Mouse (Mus musculus): ENCODE data around the gene Zfp428.
"Not testable (repeated sequence)": the region's sequence is repeated elsewhere in the genome, so short reads cannot be mapped to it uniquely, and the experiment has no call there.

Gene Zfp428

DNA sequence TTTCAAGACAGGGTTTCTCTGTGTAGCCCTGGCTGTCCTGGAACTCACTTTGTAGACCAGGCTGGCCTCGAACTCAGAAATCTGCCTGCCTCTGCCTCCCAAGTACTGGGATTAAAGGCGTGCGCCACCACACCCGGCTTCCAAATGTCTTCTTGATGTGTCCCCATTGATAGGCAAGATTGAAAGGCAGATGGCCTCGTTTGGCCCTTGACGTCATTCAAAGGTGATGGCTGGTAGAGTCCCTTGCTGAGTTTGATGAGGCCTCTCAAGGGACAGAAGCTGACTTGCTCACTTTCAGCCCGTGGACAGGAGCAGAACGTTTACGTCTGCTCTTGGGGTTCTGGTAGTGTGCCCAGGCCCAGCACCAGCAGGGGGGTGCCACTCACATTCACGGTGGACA lies 13.2 kb downstream of the Zfp428 start:
- DNase-seq (ENCODE audit: low spot score), result not testable (repeated sequence)

DNA sequence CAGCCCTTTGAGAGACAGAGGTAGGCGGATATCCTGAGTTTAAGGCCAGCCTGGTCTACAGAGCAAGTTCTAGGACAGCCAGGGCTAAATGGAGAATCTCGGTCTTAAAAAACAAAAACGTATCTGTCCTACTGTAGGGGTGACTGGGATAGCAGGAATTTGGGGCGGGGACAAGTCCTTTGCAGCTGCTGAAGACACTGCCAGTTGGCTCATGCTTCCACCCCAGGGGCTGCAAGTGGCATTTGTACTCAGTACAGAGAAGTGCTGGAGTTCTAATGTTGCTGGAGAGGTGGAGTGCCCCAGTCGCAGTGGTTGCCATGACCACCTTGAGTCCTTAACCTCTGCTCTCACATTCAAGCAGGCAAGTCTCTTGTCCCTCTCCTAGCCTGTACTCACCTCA lies 16.0 kb downstream of the Zfp428 start:
- DNase-seq (ENCODE audit: low spot score), result no peak

DNA sequence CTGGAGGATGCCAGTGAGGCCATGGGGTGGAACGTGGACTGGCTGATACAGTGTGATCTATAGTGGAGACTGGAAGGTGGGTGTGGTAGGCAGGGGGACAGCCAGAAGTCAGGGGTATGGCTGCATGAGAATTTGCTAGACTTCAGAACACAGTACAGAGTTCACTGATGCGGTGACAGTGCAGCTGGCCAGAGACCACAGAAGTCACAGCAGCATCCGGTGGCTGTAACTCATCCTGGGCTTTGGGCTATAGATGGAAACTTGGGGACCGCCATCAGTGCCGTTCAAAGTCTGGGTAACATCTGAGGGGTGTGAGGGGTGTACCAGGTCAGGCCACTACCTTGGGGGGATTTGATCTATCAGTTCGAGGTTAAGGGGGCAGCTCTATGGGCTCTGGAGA lies 16.9 kb downstream of the Zfp428 start:
- DNase-seq (ENCODE audit: low spot score), result no peak

DNA sequence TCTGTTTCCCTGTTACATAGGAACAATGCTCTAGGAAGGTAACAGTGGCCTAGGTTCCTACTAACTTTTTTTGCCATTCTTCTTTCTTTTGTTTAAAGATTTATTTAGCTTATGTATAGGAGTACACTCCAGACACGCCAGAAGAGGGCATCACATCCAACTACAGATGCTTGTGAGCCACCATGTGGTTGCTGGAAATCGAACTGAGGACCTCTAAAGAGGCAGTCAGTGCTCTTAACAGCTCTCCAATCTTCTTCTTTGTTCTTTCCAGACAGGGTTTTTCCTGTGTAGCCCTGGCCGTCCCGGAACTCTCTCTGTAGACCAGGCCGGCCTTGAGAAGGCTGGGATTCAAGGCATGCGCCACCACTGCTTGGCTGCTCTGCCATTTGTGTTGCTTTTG lies 18.2 kb downstream of the Zfp428 start:
- DNase-seq (ENCODE audit: low spot score), result no peak

DNA sequence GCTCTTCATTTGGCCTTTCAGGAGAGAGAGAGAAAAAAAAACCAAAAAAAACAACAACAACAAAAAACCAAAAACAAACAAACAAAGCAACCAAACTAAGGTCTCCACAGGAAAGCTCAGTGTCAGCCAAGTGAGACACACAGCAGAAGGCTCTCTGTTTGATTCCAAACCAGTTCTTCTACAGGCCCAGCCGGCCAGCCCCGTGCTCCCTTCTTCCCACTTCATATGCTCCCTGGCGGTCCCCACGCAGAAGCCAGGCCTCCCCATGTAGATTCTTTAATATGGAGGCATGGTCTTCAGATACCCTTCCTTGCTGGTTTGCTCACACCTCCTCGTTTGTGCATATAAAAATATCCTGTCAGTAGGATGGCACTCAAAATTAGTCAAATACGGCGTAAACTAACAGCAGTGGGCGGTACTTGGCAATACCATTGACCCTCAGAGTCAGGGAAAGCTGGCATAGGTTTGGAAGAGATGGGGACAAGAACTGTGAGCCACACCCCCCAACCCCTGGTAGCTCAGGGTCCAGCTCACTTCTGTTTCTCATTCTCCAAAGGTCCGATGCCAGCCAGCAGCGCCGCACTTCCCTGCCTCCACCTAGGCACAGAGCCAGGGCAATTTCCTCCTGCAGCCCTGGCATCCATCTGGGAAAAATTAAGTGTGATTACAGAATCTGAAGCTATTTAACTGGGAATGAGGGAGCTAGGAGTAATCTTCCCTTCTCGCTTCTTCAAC lies 19.0 kb downstream of the Zfp428 start:
- no peak for DNase-seq (ENCODE audit: low spot score)

DNA sequence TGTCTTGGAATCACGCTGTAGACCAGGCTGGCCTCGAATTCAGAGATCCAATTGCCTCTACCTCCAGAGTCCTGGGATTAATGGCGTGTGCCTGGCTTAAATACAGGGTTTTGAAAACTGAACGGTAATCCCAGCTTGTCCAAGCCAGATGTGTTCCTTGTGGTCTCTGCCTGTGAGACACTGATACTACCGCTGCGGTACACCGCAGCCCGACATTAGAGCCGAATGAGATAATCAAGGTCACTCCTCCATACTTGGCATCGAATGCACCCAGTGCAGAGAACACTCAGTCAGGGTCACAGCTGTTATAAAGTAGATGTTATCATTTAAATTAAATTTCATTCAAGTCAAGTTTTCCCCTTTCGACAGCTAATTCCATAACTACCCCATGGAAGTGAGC lies 22.1 kb downstream of the Zfp428 start:
- no peak for DNase-seq (ENCODE audit: low spot score)

DNA sequence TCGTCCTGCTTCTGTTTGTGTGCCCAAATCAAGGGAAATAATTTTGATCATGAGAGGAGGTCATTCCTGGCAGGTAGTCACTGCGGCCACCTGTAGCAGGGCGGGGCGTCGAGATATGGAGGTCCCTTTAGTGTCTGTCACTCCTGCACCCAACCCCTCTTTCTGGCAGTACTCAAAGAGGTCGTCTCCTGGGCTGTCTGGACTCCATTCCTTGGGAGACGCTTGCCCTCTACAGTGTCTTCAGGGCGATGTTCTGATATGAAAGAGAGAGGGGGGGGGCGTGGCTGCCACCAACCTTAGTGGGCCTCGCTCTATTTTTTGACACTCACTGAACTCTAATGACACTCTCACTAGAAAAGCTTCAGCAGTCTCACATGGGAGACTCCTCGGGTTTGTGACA lies 22.8 kb downstream of the Zfp428 start:
- no peak for DNase-seq (ENCODE audit: low spot score)

DNA sequence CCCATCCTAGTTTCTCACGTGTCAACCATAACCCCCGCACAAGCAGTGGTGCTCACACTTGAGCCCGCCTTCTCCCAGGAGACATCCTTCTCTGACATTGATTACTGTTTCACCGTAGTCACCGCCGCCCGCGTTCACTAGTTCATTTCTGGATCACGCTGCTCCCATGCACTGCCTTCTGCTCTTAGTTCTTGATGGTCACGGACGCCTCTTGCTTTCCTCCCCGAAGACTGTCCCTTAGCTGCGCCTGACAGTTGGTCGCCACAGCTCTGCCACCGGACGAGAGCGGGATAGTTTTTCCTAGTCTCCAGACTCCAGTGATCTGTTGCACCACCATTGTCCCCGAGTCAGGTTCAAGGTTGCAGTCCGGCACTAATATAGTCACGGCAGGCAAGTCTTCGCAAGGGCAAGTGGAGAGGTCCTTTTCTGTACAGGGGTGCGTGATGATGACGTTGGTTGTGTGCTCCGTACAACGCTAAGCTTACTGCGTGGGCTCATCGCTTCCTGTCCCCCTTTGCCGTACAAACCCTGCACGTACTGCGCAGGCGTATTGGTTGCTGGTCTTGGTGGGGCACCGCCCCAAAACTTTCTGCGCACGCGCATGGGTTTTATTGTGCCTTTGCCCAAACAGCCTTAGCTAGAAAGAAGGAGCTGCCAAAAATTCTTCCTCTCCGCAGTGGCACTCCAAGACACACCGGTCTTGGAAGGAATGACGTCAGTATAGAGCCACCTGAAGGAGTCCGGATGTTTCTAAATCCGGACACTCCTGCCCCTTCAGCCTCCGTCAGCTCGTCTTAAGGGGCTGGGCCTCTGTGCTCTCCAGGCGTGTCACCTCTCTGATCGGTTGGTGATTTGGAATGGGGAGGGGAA lies 23.5 kb downstream of the Zfp428 start, which contains the start of gene Irgq:
Gene Irgq (plus strand): TSS at position 628 of the 870 bp plus-strand sequence.
- peak; percentile 99 for DNase-seq (ENCODE audit: low spot score)

DNA sequence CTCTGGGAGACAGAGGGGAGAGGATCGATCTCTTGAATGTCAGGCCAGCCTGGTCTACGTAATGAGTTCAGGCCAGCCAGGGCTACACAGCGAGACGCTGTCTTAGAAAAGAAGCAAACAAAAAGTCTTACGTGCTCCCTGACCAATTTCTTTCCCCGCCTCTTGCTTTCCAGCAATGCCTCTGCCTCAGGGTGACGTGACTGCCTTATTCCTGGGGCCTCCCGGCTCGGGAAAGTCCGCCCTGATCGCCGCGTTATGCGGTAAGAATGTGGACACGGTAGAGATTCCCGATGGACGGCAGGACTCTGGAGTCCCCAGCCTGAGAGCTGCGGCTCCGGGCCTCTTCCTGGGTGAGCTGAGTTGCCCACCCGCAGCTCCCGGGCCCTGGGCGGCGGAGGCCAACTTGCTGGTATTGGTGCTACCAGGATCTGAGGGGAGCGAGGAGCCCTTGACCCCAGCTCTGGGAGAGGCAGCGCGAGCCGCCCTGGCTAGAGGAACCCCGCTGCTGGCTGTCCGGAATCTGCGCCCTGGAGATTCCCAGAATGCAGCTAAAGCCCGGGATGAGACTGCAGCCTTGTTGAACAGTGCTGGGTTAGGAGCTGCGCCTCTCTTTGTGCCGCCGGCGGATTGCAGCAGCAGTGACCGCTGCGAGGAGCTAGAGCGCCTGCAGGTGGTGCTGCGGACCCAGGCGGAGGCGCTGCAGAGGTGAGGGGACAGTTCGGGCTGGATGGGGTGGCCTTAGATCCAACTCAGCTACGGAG lies 24.6 kb downstream of the Zfp428 start:
- DNase-seq (ENCODE audit: low spot score), result peak; percentile 57

DNA sequence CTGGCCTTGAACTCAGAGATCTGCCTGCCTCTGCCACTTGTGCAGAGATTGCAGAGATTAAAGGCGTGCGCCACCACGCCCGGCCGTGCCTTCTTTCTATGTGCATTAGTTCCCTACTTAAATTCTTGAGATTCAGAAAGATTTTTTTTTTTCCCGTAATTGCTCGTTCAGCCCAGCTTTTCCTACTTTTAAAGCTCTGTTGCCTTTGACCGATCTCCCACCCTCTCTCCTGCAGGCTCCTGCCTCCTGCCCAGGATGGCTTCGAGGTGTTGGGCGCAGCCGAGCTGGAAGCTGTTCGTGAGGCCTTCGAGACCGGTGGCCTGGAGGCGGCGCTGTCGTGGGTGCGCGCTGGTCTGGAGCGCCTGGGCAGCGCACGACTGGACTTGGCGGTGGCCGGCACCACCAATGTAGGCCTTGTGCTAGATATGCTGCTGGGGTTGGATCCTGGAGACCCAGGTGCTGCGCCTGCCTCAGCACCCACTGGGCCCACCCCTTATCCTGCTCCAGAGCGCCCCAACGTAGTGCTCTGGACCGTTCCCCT lies 26.3 kb downstream of the Zfp428 start:
- DNase-seq (ENCODE audit: low spot score), result no peak

DNA sequence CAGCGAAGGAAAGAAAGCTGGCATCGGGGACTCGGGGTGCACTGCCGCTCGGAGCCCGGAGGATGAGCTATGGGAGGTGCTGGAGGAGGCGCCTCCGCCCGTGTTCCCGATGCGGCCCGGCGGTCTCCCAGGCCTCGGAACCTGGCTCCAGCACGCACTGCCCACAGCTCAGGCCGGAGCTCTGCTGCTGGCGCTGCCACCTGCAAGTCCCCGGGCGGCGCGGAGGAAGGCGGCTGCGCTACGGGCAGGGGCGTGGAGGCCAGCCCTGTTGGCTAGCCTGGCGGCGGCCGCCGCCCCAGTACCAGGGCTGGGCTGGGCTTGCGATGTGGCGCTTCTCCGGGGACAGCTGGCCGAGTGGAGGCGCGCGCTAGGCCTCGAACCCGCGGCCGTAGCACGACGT lies 27.0 kb downstream of the Zfp428 start:
- no peak for DNase-seq (ENCODE audit: low spot score)

DNA sequence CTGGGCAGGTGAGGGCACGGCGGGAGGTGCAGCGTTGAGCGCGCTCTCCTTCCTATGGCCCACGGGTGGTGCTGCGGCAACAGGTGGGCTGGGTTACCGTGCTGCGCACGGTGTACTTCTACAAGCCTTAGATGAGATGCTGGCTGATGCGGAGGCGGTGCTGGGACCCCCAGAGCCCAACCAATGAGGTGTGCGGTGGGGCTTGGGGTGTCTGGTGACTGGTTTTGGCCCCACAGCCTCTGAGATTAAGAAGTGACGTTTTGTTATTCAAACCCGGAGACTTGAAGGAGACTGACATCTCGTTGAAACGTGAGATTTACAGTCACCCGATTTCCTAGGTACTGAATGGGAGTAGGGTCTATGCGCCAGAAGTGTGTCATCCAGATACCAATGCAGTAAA lies 27.5 kb downstream of the Zfp428 start:
- DNase-seq (ENCODE audit: low spot score), result no peak

DNA sequence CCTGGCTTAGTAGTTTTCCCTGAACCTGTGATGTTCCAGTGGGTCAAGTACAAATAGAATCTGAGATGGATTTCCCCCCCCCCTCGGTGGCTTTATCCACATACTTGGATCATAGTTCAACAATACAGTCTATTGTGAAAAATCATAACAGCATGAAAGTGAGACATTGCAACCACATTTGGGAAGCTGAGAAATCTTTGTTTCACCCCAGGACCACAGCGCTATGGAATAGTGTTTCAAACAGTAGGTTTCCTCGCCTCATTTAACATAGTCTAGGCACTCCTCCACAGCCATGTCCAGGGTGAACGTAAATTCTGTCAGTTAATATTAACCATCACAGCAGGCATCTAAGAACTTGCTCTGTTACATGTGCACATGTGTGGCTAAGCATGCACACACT lies 30.3 kb downstream of the Zfp428 start:
- no peak for DNase-seq (ENCODE audit: low spot score)

DNA sequence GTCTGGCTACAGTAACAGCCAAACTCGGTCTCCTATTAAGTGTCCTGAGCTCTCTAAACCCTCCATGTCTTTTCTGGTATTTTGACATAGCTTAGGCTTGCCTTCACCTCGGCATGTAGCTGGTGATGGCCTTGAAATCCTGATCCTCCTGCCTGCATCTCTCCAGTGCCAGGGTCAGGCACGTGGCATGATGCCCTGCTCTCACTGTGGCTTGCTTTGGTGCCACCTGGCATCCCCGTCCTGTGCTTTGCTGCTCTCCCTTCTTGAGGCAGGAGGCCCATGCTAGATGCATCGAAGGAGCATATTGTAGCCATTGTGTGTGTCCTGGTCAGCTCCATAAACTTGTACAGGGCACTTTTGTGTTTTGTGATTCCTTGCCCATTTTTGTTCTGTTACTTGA lies 30.8 kb downstream of the Zfp428 start:
- no peak for DNase-seq (ENCODE audit: low spot score)

DNA sequence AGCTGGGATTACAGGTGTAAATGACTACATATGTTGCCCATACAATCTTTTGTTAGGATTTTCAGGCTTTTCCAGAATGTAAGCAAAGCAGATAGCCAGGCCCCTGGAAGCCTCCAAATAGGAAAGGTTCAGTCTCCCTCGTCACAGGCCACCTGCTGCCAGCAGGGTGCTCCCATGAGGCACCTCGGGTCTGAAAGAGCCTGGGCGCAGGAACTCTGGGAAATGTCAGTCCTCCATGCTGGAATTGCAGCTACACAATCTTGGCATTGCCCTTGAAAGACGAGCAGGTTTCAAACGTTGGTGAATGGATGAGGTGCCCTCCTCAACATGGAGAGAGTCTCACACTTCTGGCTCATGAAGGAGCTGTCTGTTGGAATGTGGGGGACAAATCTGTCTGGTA lies 31.3 kb downstream of the Zfp428 start:
- DNase-seq (ENCODE audit: low spot score), result no peak

DNA sequence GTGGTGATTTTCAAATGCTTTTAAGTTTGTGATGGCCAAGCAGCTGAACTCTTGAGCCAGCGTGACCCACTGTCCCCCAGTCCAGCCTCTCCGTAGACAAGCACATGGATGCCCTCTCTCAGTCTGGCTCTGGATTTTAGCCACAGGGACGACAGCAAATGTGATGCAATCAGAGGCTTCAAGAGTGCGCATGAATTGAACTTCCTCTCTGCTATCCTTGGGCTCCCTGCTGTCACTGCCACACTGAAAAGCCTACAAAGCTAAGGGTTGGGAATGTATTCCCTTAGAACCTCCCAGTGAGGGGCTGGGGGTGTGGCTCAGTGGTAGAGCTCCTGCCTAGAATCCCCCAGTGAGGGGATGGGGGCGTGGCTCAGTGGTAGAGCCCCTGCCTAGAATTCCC lies 31.9 kb downstream of the Zfp428 start:
- no peak for DNase-seq (ENCODE audit: low spot score)

DNA sequence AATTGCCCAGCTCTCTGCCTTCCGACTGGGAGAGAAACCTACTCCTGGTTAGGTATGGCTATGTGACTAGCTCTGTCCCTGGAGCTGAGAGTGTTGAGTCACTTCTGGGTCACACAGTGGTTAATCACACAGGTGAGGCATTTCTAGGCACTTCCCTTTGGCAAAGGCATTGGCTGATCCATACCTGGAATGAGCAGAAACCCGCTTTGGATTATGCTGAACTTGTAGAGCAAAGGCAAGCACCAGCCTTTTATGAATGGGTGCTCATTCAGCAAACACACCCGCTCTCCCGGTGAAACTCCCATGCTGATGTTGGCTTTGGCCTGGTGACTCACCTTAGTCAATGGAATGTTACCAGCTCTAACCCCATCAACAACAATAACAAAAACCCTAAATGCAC lies 32.9 kb downstream of the Zfp428 start:
- no peak for DNase-seq (ENCODE audit: low spot score)

DNA sequence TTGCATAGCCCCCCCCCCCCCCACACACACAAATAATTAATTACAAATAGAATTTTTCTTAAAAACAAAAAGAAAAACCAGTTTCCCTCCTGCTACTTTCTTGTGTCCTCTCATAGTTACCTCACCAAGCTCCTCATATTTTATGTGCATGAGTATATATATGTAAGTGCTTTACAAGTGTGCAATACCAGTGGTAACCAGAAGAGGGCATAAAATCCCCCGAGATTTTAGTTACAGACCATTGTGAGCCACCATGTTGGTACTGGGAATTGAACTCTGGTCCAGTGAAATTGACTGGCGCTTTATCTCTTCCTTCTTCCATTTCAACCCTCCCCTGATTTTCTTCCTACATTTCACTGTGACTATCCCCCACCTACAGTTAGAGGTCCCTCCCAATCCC lies 37.7 kb downstream of the Zfp428 start:
- DNase-seq (ENCODE audit: low spot score), result no peak

DNA sequence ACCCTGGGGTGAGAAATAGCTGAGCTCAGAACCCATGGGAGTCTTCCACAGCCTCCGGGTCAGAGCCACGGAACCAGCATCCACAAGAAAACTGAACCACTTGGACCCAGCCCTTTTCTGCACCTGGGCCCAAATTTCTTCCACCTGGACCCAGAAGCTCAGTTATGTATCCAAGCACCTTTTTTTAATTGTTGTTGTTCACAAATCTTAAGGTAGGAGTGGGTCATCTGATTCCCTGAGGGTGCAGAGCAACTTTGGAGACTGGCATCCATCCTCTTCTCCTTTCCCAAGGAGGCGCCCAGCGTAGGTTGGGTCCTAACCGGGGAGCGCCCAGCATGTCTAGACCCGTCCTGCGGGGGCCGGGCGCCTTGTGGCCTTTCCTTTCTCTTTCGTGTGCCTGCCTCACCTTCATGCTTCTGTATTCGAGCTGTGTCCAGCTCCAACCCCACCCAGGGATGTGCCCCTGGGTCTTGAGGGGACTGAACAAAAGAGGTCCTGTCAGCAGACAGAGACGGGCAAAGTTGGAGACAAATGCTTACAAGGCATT lies 39.3 kb downstream of the Zfp428 start, which contains the start of the genes Pinlyp and Xrcc1:
Gene Pinlyp (minus strand): TSS at position 51 of the 547 bp plus-strand sequence.
Gene Xrcc1 (plus strand): TSS at position 222 of the 547 bp plus-strand sequence.
- DNase-seq (ENCODE audit: low spot score), result peak; percentile 30

DNA sequence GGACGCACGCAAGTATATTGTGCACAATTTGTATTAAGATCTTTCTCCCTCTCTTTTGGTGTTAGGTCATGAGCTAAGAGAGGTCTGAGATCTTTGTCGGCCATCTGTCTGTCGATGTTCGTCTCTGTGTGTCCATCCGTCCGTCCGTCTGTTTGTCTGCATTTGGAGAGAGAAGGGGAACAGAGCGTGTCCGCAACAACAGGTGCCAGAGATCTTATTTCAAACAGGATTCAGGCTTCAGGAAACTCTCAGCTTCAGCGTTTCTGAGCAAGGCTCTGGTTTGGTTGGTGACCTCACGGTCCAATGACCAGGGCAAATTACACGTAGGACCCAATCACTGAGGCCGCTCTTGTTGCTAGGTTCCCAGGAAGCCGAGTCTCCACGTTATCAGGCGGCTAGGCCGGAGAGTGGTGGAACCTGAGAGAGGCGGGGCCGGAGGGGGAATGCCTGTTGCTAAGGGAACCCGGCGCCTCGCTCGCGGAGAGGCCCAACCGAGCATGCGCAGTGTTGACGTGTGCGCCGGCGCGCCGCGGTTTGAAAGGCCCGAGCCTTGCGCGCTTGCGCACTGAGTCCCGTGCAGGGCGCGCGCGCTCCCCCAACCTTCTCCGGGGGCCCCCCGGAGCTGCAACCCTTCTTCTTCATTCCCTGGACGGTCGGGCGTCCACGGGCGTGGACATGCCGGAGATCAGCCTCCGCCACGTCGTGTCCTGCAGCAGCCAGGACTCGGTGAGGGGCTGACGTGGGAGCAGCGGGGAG lies 40.0 kb downstream of the Zfp428 start:
- DNase-seq (ENCODE audit: low spot score), result peak; percentile 99

DNA sequence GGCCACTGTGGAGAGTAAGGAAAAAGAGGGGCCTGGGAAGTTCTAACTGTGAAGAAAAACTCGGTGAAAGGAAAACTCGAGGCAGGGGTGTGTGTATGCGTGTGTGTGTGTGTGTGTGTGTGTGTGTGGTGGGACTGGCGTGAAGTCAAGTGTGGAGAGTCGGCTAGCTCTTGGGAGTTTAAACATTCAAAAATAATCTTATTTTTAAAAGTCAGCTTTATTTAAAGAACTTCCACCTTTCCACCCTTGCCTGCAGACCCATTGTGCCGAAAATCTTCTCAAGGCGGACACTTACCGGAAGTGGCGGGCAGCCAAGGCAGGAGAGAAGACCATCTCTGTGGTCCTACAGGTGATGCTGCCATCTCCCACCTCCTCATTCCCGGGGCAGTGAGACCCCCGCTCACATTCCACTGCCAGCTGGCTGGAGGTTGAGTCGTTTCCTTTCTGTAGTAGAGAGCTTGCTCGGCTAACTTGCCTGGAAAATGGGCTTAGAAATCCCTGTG lies 40.8 kb downstream of the Zfp428 start:
- DNase-seq (ENCODE audit: low spot score), result no peak
